Mouse (Mus musculus) limb, embryonic 14.5 days (tissue): Measurements from ENCODE around the gene Mtfp1. TPM values are rescaled to one million over a fixed set of nuclear protein-coding genes. Genes with fewer than 3 reads are reported as not detected.

Experiments
- ATAC-seq: fragments of 200-750 bp; cut with Nextera tagmentation; 2 replicates; pipeline ENCODE4 v1.8.0; 2017; ENCODE audit warnings: low read depth, moderate number of reproducible peaks, moderate TSS enrichment; ENCODE audit not compliant: low FRiP score
- DNase-seq: peaks from one replicate; pipeline ENCODE4 v3.0.0-alpha.2; 2015; ENCODE audit warnings: low spot score
- H3K27ac ChIP-seq: fragments of 300-500 bp; sonication (generic); replicated peaks from 2 replicates; pipeline ENCODE4 v1.5.1; 2014; ENCODE audit warnings: low read depth, mild to moderate bottlenecking, low read length, moderate library complexity, mixed read lengths
- H3K27me3 ChIP-seq: fragments of 300-500 bp; sonication (generic); 2 replicates; pipeline ENCODE4 v1.6.1; 2014; ENCODE audit warnings: low read length, mixed read lengths; ENCODE audit not compliant: control insufficient read depth, insufficient read depth
- H3K36me3 ChIP-seq: fragments of 300-500 bp; sonication (generic); 2 replicates; pipeline ENCODE4 v1.6.1; 2014; ENCODE audit warnings: mild to moderate bottlenecking, low read length, moderate library complexity, mixed read lengths; ENCODE audit not compliant: control insufficient read depth, insufficient read depth
- H3K4me1 ChIP-seq: fragments of 300-500 bp; sonication (generic); 2 replicates; pipeline ENCODE4 v1.6.1; 2014; ENCODE audit warnings: antibody characterized with exemption, low read length, mixed read lengths; ENCODE audit not compliant: control insufficient read depth, insufficient read depth
- H3K4me2 ChIP-seq: fragments of 300-500 bp; sonication (generic); replicated peaks from 2 replicates; pipeline ENCODE4 v1.6.1; 2014; ENCODE audit warnings: low read depth, mild to moderate bottlenecking, low read length, moderate library complexity; ENCODE audit not compliant: severe bottlenecking
- H3K4me3 ChIP-seq: fragments of 300-500 bp; sonication (generic); replicated peaks from 2 replicates; pipeline ENCODE4 v1.5.1; 2014; ENCODE audit warnings: low read length
- H3K9ac ChIP-seq: fragments of 300-500 bp; sonication (generic); 2 replicates; pipeline ENCODE4 v1.6.1; 2014; ENCODE audit warnings: mild to moderate bottlenecking, low read depth, low read length, moderate library complexity; ENCODE audit not compliant: severe bottlenecking
- H3K9me3 ChIP-seq: fragments of 300-500 bp; sonication (generic); 2 replicates; pipeline ENCODE4 v1.6.1; 2016; ENCODE audit warnings: low read length; ENCODE audit not compliant: control insufficient read depth
- POLR2A ChIP-seq: fragments of 200-500 bp; IDR thresholded peaks from 2 replicates; pipeline ENCODE4 v1.8.0; 2012; ENCODE audit warnings: inconsistent platforms, mild to moderate bottlenecking, moderate library complexity, borderline replicate concordance; ENCODE audit not compliant: insufficient read depth, insufficient read length; ENCODE audit errors: extremely low read depth
- WGBS: fragments of 180-500 bp; shearing (Covaris S2); extraction: QIAGEN DNeasy Blood & Tissue Kit; methylation state at CpG from one replicate; pipeline ENCODE4 v1.1.7; 2014; 5-methylcytosine and 5-hydroxymethylcytosine counted together
- polyA plus RNA-seq, 2 experiments: library from polyadenylated mRNA; depleted of rRNA in 1 of 2; stranded (reverse) in 1 of 2; unstranded in 1 of 2; fragments of >200 nt; fragmentation: Nextera tagmentation in 1 of 2; extraction: Ambion mirVana in 1 of 2; gene quantifications; 2 replicates each; pipeline versions ENCODE4 v1.2.1 to v1.2.3; 2012 to 2014

The Mtfp1 gene
- polyA plus RNA-seq, 2 experiments, result 4.7 to 5.3 TPM

- no peak for TF ChIP-seq POLR2A
- Histone ChIP-seq H3K36me3 (no peaks in the 10 kb centered on the region), H3K4me1 (peaks cover 16% of the 10 kb centered on the region), H3K9me3 (no peaks in the 10 kb centered on the region), H3K4me2 (no peak overlapping the region), H3K4me3 (no peak overlapping the region; the same call in 1 of the 2 replicates), H3K27me3 (no peaks in the 10 kb centered on the region), H3K27ac (no peak overlapping the region), H3K9ac (no peak overlapping the region)
- ATAC-seq (no peak), DNase-seq (no peak)
- WGBS, result 85% methylated on average over 18 of the region's 18 CpGs
Measured at GRCm38 (mm10) chr11:4093459-4094377, 1.5 kb downstream of the Mtfp1 start.

DNA sequence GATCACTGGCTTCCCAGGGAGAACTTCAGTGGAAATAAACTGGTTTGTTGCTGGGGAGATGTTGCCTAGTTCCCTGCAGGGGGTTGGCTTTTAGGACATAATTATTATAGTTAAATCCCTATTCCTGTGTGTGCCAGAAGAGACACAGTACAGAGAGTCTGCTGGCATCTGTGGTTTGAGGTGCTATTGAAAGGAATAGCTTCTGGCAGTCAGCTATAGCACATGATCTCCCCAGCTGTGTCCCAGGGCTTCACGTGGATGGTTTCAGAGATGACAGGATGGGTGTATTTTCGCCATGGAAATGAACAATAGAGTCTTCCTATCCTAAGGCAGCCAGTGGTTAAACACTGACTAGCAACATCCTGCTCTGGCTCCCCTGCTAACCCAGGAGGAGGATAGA lies 8.0 kb downstream of the Mtfp1 start:
- Histone ChIP-seq H3K27me3 (no peaks in the 10 kb centered on the region), H3K27ac (no peak overlapping the region), H3K4me2 (no peak overlapping the region), H3K36me3 (no peaks in the 10 kb centered on the region), H3K9ac (no peak overlapping the region), H3K9me3 (no peaks in the 10 kb centered on the region), H3K4me3 (no peak overlapping the region), H3K4me1 (no peaks in the 10 kb centered on the region)
- no peak for ATAC-seq
- no peak for DNase-seq
- WGBS, result 67% methylated on average over 2 of the region's 2 CpGs
- no peak for TF ChIP-seq POLR2A

DNA sequence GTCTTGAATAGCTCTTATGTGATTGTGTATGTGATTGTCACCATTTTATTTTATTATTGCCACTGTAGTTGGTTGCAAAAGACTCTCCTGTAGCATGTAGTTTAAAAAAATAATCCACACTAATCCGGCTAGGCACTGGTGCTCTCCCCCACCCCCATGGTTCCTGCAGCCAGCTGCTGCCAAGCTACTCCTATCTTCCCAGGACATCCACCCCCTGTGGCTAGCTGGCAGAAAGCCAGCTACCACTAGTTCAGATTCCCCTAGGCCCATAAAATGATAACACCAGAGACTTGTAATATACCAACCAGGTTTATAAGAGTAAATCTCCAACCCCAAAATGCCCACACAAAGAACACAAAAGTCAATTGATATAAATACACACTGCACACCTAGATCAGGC lies 9.0 kb downstream of the Mtfp1 start:
- 53% methylated on average over 1 of the region's 1 CpGs for WGBS
- ATAC-seq (no peak), DNase-seq (no peak)
- Histone ChIP-seq H3K9me3 (no peaks in the 10 kb centered on the region), H3K9ac (no peak overlapping the region), H3K4me2 (no peak overlapping the region), H3K4me3 (no peak overlapping the region), H3K36me3 (no peaks in the 10 kb centered on the region), H3K27ac (no peak overlapping the region), H3K27me3 (no peaks in the 10 kb centered on the region), H3K4me1 (no peaks in the 10 kb centered on the region)
- TF ChIP-seq POLR2A, result no peak

- no peak for TF ChIP-seq POLR2A
- DNase-seq (peak; percentile 92), ATAC-seq (no peak)
- Histone ChIP-seq H3K27me3 (no peaks in the 10 kb centered on the region), H3K36me3 (no peaks in the 10 kb centered on the region), H3K9ac (no peak overlapping the region), H3K27ac (no peak overlapping the region), H3K4me3 (no peak overlapping the region), H3K4me1 (no peaks in the 10 kb centered on the region), H3K4me2 (no peak overlapping the region), H3K9me3 (no peaks in the 10 kb centered on the region)
- WGBS, result 28% methylated on average over 5 of the region's 5 CpGs
Measured at GRCm38 (mm10) chr11:4083316-4084078, 11.7 kb downstream of the Mtfp1 start.

GRCm38 (mm10) chr11:4080219-4080618 lies 15.0 kb downstream of the Mtfp1 start:
- 16% methylated on average over 4 of the region's 4 CpGs for WGBS
- Histone ChIP-seq H3K4me3 (no peak overlapping the region), H3K27me3 (no peaks in the 10 kb centered on the region), H3K9me3 (no peaks in the 10 kb centered on the region), H3K9ac (no peak overlapping the region), H3K27ac (no peak overlapping the region), H3K4me1 (no peaks in the 10 kb centered on the region), H3K4me2 (no peak overlapping the region), H3K36me3 (no peaks in the 10 kb centered on the region)
- TF ChIP-seq POLR2A, result no peak
- DNase-seq (peak; percentile 16), ATAC-seq (no peak)
